ENCODE assay signal across 22 mouse cellular contexts in genomic region chr13:112135777-112136176, GRCm38 (mm10).
A peak's percentile ranks its signal among the peaks of the same experiment; 100 is the strongest.
DNase-seq lines count a peak whose midpoint lies in the region; ATAC-seq and TF ChIP-seq lines count a peak whose summit lies in the region.
"Had no signal": no experiment of that assay in that cellular context is flagged by ENCODE, and none has a peak within 500 bp of the region (broad histone marks: within the 10 kb centered on the region; RNA-seq: fewer than 3 reads in every experiment).

No protein-coding gene starts in this region.

- H3K4me1 ChIP-seq in CH12.LX (ENCODE audit: control insufficient read depth in 1 of 2, insufficient read depth in 2 of 2), result peaks cover 9 to 22% of the 10 kb centered on the region in 2 experiments

- peaks cover 6% of the 10 kb centered on the region for H3K9me3 ChIP-seq in CH12.LX (replicated peaks; ENCODE audit: low read length)
- H3K9me3 ChIP-seq: G1E had no signal

- H3K79me2 ChIP-seq in CH12.LX (replicated peaks; ENCODE audit: control insufficient read depth, extremely low read depth, insufficient read depth, poor library complexity, severe bottlenecking), result no peaks in the 10 kb centered on the region

- dilution Hi-C loops in CH12.LX (cut with MboI; ENCODE audit: extremely low pct_ligation_motif_present, extremely low pct_unique_long_range_greater_than_20kb, low sequenced_read_pairs), result no loop called here

- no peak for TF ChIP-seq RAD21 in CH12.LX (IDR thresholded peaks at IDR 0.05; ENCODE audit: low read depth, low read length)

- DNase-seq in A20 (ENCODE audit: low read depth, low spot score), result peak; percentile 37
- peak; percentile 60 for DNase-seq in CH12.LX (ENCODE audit: extremely low read depth)
- DNase-seq in splenic B cell, adult 2 months (ENCODE audit: low read depth, low spot score), result peak; percentile 9
- no peak for DNase-seq in frontal cortex, postnatal 25 days (ENCODE audit: low spot score in 2 of 2)
- DNase-seq in thymus, adult 18-20 months, result no peak
- DNase-seq: adrenal gland, adult 2 months; adrenal gland, adult 8-10 months; adrenal gland, postnatal 10 days; adrenal gland, postnatal 14 days; adrenal gland, postnatal 25 days; adrenal gland, postnatal 36 days; B cell, adult 2 months; cerebellum, adult 11 months; cerebellum, adult 11-12 months; cerebellum, adult 18-20 months; cerebellum, adult 2 months; cerebellum, adult 8-10 months had no signal

- H3K27ac ChIP-seq in CH12.LX (ENCODE audit: insufficient read depth, low read depth), result no peak overlapping the region

- H3K4me2 ChIP-seq in CH12.LX (ENCODE audit: insufficient read depth, low read depth, poor library complexity, severe bottlenecking), result no peak overlapping the region

- peak; percentile 90 for TF ChIP-seq EP300 in CH12.LX (IDR thresholded peaks at IDR 0.05; ENCODE audit: low read length)

- H3K4me3 ChIP-seq in CH12.LX (replicated peaks in 1 of 3; ENCODE audit: low read depth in 2 of 3, low read length in 2 of 3, poor library complexity in 1 of 3), result no peak overlapping the region

- no peaks in the 10 kb centered on the region for H3K27me3 ChIP-seq in CH12.LX (replicated peaks)
- H3K27me3 ChIP-seq in splenic B cell, adult 2 months (ENCODE audit: control insufficient read depth, insufficient read depth, low read length, poor library complexity, severe bottlenecking), result no peaks in the 10 kb centered on the region
- H3K27me3 ChIP-seq: Patski had no signal

- H3K36me3 ChIP-seq in CH12.LX (replicated peaks in 1 of 2; ENCODE audit: control insufficient read depth in 1 of 2, insufficient read depth in 1 of 2, low read length in 1 of 2), result no peaks in the 10 kb centered on the region
- H3K36me3 ChIP-seq in splenic B cell, adult 2 months (ENCODE audit: control insufficient read depth, insufficient read depth, low read length, poor library complexity, severe bottlenecking), result no peaks in the 10 kb centered on the region
- H3K36me3 ChIP-seq: G1E had no signal

- H3K9ac ChIP-seq in CH12.LX (ENCODE audit: insufficient read depth, low read depth), result no peak overlapping the region

- TF ChIP-seq POLR2A in CH12.LX (IDR thresholded peaks at IDR 0.05; ENCODE audit: low read depth, low read length), result no peak

- in situ Hi-C loops in CH12.LX (cut with MboI; ENCODE audit: low pct_ligation_motif_present, low pct_unique_long_range_greater_than_20kb, low sequenced_read_pairs), result no loop called here

- TF ChIP-seq CTCF in CH12.LX (conservative IDR thresholded peaks at IDR 0.05 in 1 of 2, IDR thresholded peaks at IDR 0.05 in 1 of 2; ENCODE audit: low read depth in 2 of 2, low read length in 2 of 2), result no peak

- ATAC-seq in megakaryocyte-erythroid progenitor cell, adult 5-6 weeks (replicated peaks; ENCODE audit: low FRiP score, low TSS enrichment, poor library complexity, severe bottlenecking), result no peak
- ATAC-seq: activated CD4-positive, CD25-positive, alpha-beta regulatory T cell, adult 4 months; CD4-positive, CD25-positive, alpha-beta regulatory T cell, adult 4 months; Patski had no signal

TF ChIP-seq in CH12.LX, 34 proteins besides CTCF, POLR2A, EP300 and RAD21:
- TF ChIP-seq GABPA (IDR thresholded peaks at IDR 0.05; ENCODE audit: insufficient replicate concordance, low read depth, low read length) (no peak), ZMIZ1 (IDR thresholded peaks at IDR 0.05; ENCODE audit: low read depth, low read length) (no peak), HCFC1 (IDR thresholded peaks at IDR 0.05; ENCODE audit: low read depth, low read length) (no peak), USF1 (IDR thresholded peaks at IDR 0.05; ENCODE audit: low read depth, low read length) (no peak), POLR2AphosphoS2 (IDR thresholded peaks at IDR 0.05; ENCODE audit: low read depth, low read length) (no peak), KAT2A (IDR thresholded peaks at IDR 0.05; ENCODE audit: insufficient replicate concordance, low read length) (no peak), IRF4 (IDR thresholded peaks at IDR 0.05; ENCODE audit: low read depth, low read length) (peak; percentile 87), ZC3H11A (IDR thresholded peaks at IDR 0.05; ENCODE audit: low read depth, low read length) (no peak), ZKSCAN1 (IDR thresholded peaks at IDR 0.05; ENCODE audit: borderline replicate concordance, low read depth, low read length) (no peak), TBP (conservative IDR thresholded peaks at IDR 0.05; ENCODE audit: low read depth, low read length) (no peak), NELFE (IDR thresholded peaks at IDR 0.05; ENCODE audit: low read depth, low read length) (no peak), MYC (IDR thresholded peaks at IDR 0.05; ENCODE audit: low read depth, low read length) (no peak), CHD1 (IDR thresholded peaks at IDR 0.05; ENCODE audit: low read depth, low read length) (no peak), UBTF (IDR thresholded peaks at IDR 0.05; ENCODE audit: low read depth, low read length) (no peak), ELF1 (IDR thresholded peaks at IDR 0.05; ENCODE audit: low read depth, low read length) (no peak), ETS1 (conservative IDR thresholded peaks at IDR 0.05; ENCODE audit: low read depth, low read length) (peak; percentile 63), SIN3A (IDR thresholded peaks at IDR 0.05; ENCODE audit: low read length) (no peak), USF2 (conservative IDR thresholded peaks at IDR 0.05; ENCODE audit: low read depth, low read length) (no peak), CHD2 (IDR thresholded peaks at IDR 0.05; ENCODE audit: low read length) (no peak), JUND (conservative IDR thresholded peaks at IDR 0.05; ENCODE audit: low read depth, low read length) (peak; percentile 72), NRF1 (IDR thresholded peaks at IDR 0.05; ENCODE audit: low read depth, low read length) (no peak), JUN (IDR thresholded peaks at IDR 0.05; ENCODE audit: insufficient read depth, low read depth, low read length) (peak; percentile 68), E2F4 (IDR thresholded peaks at IDR 0.05; ENCODE audit: insufficient replicate concordance, low read depth, low read length) (0 out of 2 replicates have a peak, but pooled peaks have one; percentile 36), BHLHE40 (IDR thresholded peaks at IDR 0.05; ENCODE audit: low read depth, low read length) (peak; percentile 95), ZNF384 (IDR thresholded peaks at IDR 0.05; ENCODE audit: low read depth, low read length) (0 out of 2 replicates have a peak, but pooled peaks have one; percentile 35), PAX5 (IDR thresholded peaks at IDR 0.05; ENCODE audit: low read length) (no peak), TCF12 (IDR thresholded peaks at IDR 0.05; ENCODE audit: low read depth, low read length) (no peak), SMC3 (IDR thresholded peaks at IDR 0.05; ENCODE audit: low read depth, low read length) (no peak), MAZ (IDR thresholded peaks at IDR 0.05; ENCODE audit: low read depth, low read length) (no peak), MAFK (IDR thresholded peaks at IDR 0.05; ENCODE audit: insufficient replicate concordance, low read length) (0 out of 2 replicates have a peak, but pooled peaks have one; percentile 17), RCOR1 (conservative IDR thresholded peaks at IDR 0.05; ENCODE audit: low read depth, low read length) (0 out of 2 replicates have a peak, but pooled peaks have one; percentile 51), MAX (IDR thresholded peaks at IDR 0.05; ENCODE audit: low read length) (no peak), MXI1 (IDR thresholded peaks at IDR 0.05; ENCODE audit: low read depth, low read length) (no peak), MEF2A (IDR thresholded peaks at IDR 0.05; ENCODE audit: borderline replicate concordance, low read depth, low read length) (no peak; the same call in 1 of the 2 replicates)
TF ChIP-seq in CH12.LX: peak in this region for 9.

Comparison
In these comparisons a context has a peak if more than half of its experiments do, and no peak if none do; other contexts are left out.
1. DNase-seq: peak in A20 (single experiment), CH12.LX (single experiment) and splenic B cell, adult 2 months (single experiment); none in frontal cortex, postnatal 25 days (0 of 2) and thymus, adult 18-20 months (0 of 2).